Mouse (Mus musculus): ENCODE data around the gene Letmd1.
"Not testable (repeated sequence)": the region's sequence is repeated elsewhere in the genome, so short reads cannot be mapped to it uniquely, and the experiment has no call there.

Letmd1 gene

GRCm38 (mm10) chr15:100468295-100469188 is at the start of gene Letmd1:
Gene Letmd1 (plus strand): TSS chr15:100469023.
- peak; percentile 73 to 79 for DNase-seq (ENCODE audit: low spot score in 2 of 2)

GRCm38 (mm10) chr15:100419311-100419710 is 49.5 kb upstream of the Letmd1 start:
- DNase-seq (ENCODE audit: low spot score in 2 of 2): no peak

- DNase-seq (ENCODE audit: low spot score in 2 of 2): no peak
Observed at GRCm38 (mm10) chr15:100419901-100420745, 48.7 kb upstream of the Letmd1 start.

- no peak for DNase-seq (ENCODE audit: low spot score in 2 of 2)
Observed at GRCm38 (mm10) chr15:100421059-100421757, 47.6 kb upstream of the Letmd1 start.

GRCm38 (mm10) chr15:100421758-100422197 is 47.0 kb upstream of the Letmd1 start, which contains the start of gene Gm5475:
Gene Gm5475 (plus strand): TSS chr15:100422147.
- not testable (repeated sequence) for DNase-seq (ENCODE audit: low spot score in 2 of 2)

GRCm38 (mm10) chr15:100422476-100422875 is 46.3 kb upstream of the Letmd1 start:
- no peak for DNase-seq (ENCODE audit: low spot score in 2 of 2)

GRCm38 (mm10) chr15:100422899-100423860 is 45.6 kb upstream of the Letmd1 start:
- DNase-seq (ENCODE audit: low spot score in 2 of 2): peak; percentile 88 to 96

- no peak for DNase-seq (ENCODE audit: low spot score in 2 of 2)
Observed at GRCm38 (mm10) chr15:100423916-100424315, 44.9 kb upstream of the Letmd1 start.

- no peak for DNase-seq (ENCODE audit: low spot score in 2 of 2)
Observed at GRCm38 (mm10) chr15:100424396-100425122, 44.3 kb upstream of the Letmd1 start, which contains the start of gene Slc11a2. Gene Slc11a2 (minus strand): TSS chr15:100425072.

- DNase-seq (ENCODE audit: low spot score in 2 of 2): peak in 1 of 2 experiments; percentile 50
Observed at GRCm38 (mm10) chr15:100428296-100428905, 40.4 kb upstream of the Letmd1 start.

GRCm38 (mm10) chr15:100429959-100430565 is 38.8 kb upstream of the Letmd1 start:
- DNase-seq (ENCODE audit: low spot score in 2 of 2): no peak

- DNase-seq (ENCODE audit: low spot score in 2 of 2): no peak
Observed at GRCm38 (mm10) chr15:100433234-100433633, 35.6 kb upstream of the Letmd1 start.

GRCm38 (mm10) chr15:100436112-100436511 is 32.7 kb upstream of the Letmd1 start:
- DNase-seq (ENCODE audit: low spot score in 2 of 2): no peak

- DNase-seq (ENCODE audit: low spot score in 2 of 2): no peak
Observed at GRCm38 (mm10) chr15:100436518-100436917, 32.3 kb upstream of the Letmd1 start.

- peak; percentile 51 to 81 for DNase-seq (ENCODE audit: low spot score in 2 of 2)
Observed at GRCm38 (mm10) chr15:100443126-100443922, 25.5 kb upstream of the Letmd1 start.

- DNase-seq (ENCODE audit: low spot score in 2 of 2): no peak
Observed at GRCm38 (mm10) chr15:100446887-100447286, 21.9 kb upstream of the Letmd1 start.

- no peak for DNase-seq (ENCODE audit: low spot score in 2 of 2)
Observed at GRCm38 (mm10) chr15:100448572-100448971, 20.3 kb upstream of the Letmd1 start.

- DNase-seq (ENCODE audit: low spot score in 2 of 2): no peak
Observed at GRCm38 (mm10) chr15:100449495-100449894, 19.3 kb upstream of the Letmd1 start.
